Mouse (Mus musculus): ENCODE data around the gene Slc46a1. TPM values are rescaled to one million over a fixed set of nuclear protein-coding genes. Genes with fewer than 3 reads are reported as not detected.

Gene Slc46a1
- 6.1 and 6.8 TPM in 2 replicates for total RNA-seq (2012; rRNA removed)
- 4.2 and 4.4 TPM in 2 replicates for total RNA-seq (2014; rRNA removed)
- polyA plus RNA-seq (2012; ENCODE audit: insufficient read length, low read depth): 5.4 and 6.0 TPM in 2 replicates

GRCm38 (mm10) chr11:78465568-78466180, at the start of gene Slc46a1:
Gene Slc46a1, plus strand, starts transcription at chr11:78465697.
- H3K9ac ChIP-seq (ENCODE audit: insufficient read depth, low read depth): peak within 1 kb of the TSS; percentile 89
- in situ Hi-C loops (cut with MboI; ENCODE audit: low pct_ligation_motif_present, low pct_unique_long_range_greater_than_20kb, low sequenced_read_pairs): no loop called here
- peaks cover 7 to 14% of the 10 kb centered on the region in 2 experiments for H3K4me1 ChIP-seq (ENCODE audit: control insufficient read depth in 1 of 2, insufficient read depth in 2 of 2)
- H3K27ac ChIP-seq (ENCODE audit: insufficient read depth, low read depth): peak within 1 kb of the TSS; percentile 19; the same call in 1 of the 2 replicates
- peaks cover 2% of the 10 kb centered on the region for H3K27me3 ChIP-seq (replicated peaks)
- dilution Hi-C loops (cut with MboI; ENCODE audit: extremely low pct_ligation_motif_present, extremely low pct_unique_long_range_greater_than_20kb, low sequenced_read_pairs): no loop called here
- no peaks in the 10 kb centered on the region for H3K36me3 ChIP-seq (replicated peaks in 1 of 2; ENCODE audit: control insufficient read depth in 1 of 2, insufficient read depth in 1 of 2, low read length in 1 of 2)
- peaks cover 8% of the 10 kb centered on the region for H3K9me3 ChIP-seq (replicated peaks; ENCODE audit: low read length)
- H3K79me2 ChIP-seq (replicated peaks; ENCODE audit: control insufficient read depth, extremely low read depth, insufficient read depth, poor library complexity, severe bottlenecking): no peaks in the 10 kb centered on the region
- peak; percentile 92 for DNase-seq (ENCODE audit: extremely low read depth)
- peak; percentile 94 for TF ChIP-seq MXI1 (IDR thresholded peaks at IDR 0.05; ENCODE audit: low read depth, low read length)
- no peak for TF ChIP-seq ZC3H11A (IDR thresholded peaks at IDR 0.05; ENCODE audit: low read depth, low read length)
- no peak for TF ChIP-seq ELF1 (IDR thresholded peaks at IDR 0.05; ENCODE audit: low read depth, low read length)
- TF ChIP-seq TCF12 (IDR thresholded peaks at IDR 0.05; ENCODE audit: low read depth, low read length): peak; percentile 44; the same call in 1 of the 2 replicates
- peak; percentile 89; the same call in 1 of the 2 replicates for TF ChIP-seq MAX (IDR thresholded peaks at IDR 0.05; ENCODE audit: low read length)
- TF ChIP-seq MYC (IDR thresholded peaks at IDR 0.05; ENCODE audit: low read depth, low read length): peak; percentile 72; the same call in 1 of the 2 replicates
- TF ChIP-seq BHLHE40 (IDR thresholded peaks at IDR 0.05; ENCODE audit: low read depth, low read length): 0 out of 2 replicates have a peak, but pooled peaks have one; percentile 49
- peak; percentile 68 for TF ChIP-seq USF1 (IDR thresholded peaks at IDR 0.05; ENCODE audit: low read depth, low read length)
- TF ChIP-seq JUND (conservative IDR thresholded peaks at IDR 0.05; ENCODE audit: low read depth, low read length): no peak
- 0 out of 2 replicates have a peak, but pooled peaks have one; percentile 55 for TF ChIP-seq TBP (conservative IDR thresholded peaks at IDR 0.05; ENCODE audit: low read depth, low read length)
- no peak for TF ChIP-seq EP300 (IDR thresholded peaks at IDR 0.05; ENCODE audit: low read length)
- peak; percentile 63; the same call in 1 of the 2 replicates for TF ChIP-seq SIN3A (IDR thresholded peaks at IDR 0.05; ENCODE audit: low read length)
- peak; percentile 64 for TF ChIP-seq POLR2A (IDR thresholded peaks at IDR 0.05; ENCODE audit: low read depth, low read length)
- TF ChIP-seq POLR2AphosphoS2 (IDR thresholded peaks at IDR 0.05; ENCODE audit: low read depth, low read length): no peak
- TF ChIP-seq ZKSCAN1 (IDR thresholded peaks at IDR 0.05; ENCODE audit: borderline replicate concordance, low read depth, low read length): no peak
- TF ChIP-seq NRF1 (IDR thresholded peaks at IDR 0.05; ENCODE audit: low read depth, low read length): peak; percentile 95
- TF ChIP-seq PAX5 (IDR thresholded peaks at IDR 0.05; ENCODE audit: low read length): no peak
- TF ChIP-seq SMC3 (IDR thresholded peaks at IDR 0.05; ENCODE audit: low read depth, low read length): no peak; the same call in 1 of the 2 replicates
- TF ChIP-seq E2F4 (IDR thresholded peaks at IDR 0.05; ENCODE audit: insufficient replicate concordance, low read depth, low read length): no peak
- peak within 1 kb of the TSS; percentile 24 for H3K4me2 ChIP-seq (ENCODE audit: insufficient read depth, low read depth, poor library complexity, severe bottlenecking)
- H3K4me3 ChIP-seq (replicated peaks in 1 of 3; ENCODE audit: low read depth in 2 of 3, low read length in 2 of 3, poor library complexity in 1 of 3): peak within 1 kb of the TSS; percentile 67 to 85 (median 84)

- DNase-seq (ENCODE audit: extremely low read depth): no peak
- no peak for TF ChIP-seq SMC3 (IDR thresholded peaks at IDR 0.05; ENCODE audit: low read depth, low read length)
- no peak for TF ChIP-seq IRF4 (IDR thresholded peaks at IDR 0.05; ENCODE audit: low read depth, low read length)
- no peak for TF ChIP-seq USF1 (IDR thresholded peaks at IDR 0.05; ENCODE audit: low read depth, low read length)
- TF ChIP-seq NELFE (IDR thresholded peaks at IDR 0.05; ENCODE audit: low read depth, low read length): no peak
- no peak for TF ChIP-seq CHD2 (IDR thresholded peaks at IDR 0.05; ENCODE audit: low read length)
- TF ChIP-seq CHD1 (IDR thresholded peaks at IDR 0.05; ENCODE audit: low read depth, low read length): no peak
- no peak for TF ChIP-seq ZNF384 (IDR thresholded peaks at IDR 0.05; ENCODE audit: low read depth, low read length)
- TF ChIP-seq ZMIZ1 (IDR thresholded peaks at IDR 0.05; ENCODE audit: low read depth, low read length): no peak
- no peak for TF ChIP-seq KAT2A (IDR thresholded peaks at IDR 0.05; ENCODE audit: insufficient replicate concordance, low read length)
- TF ChIP-seq E2F4 (IDR thresholded peaks at IDR 0.05; ENCODE audit: insufficient replicate concordance, low read depth, low read length): no peak
- no peak for TF ChIP-seq MXI1 (IDR thresholded peaks at IDR 0.05; ENCODE audit: low read depth, low read length)
- TF ChIP-seq HCFC1 (IDR thresholded peaks at IDR 0.05; ENCODE audit: low read depth, low read length): no peak
- no peak for TF ChIP-seq SIN3A (IDR thresholded peaks at IDR 0.05; ENCODE audit: low read length)
- H3K27ac ChIP-seq (ENCODE audit: insufficient read depth, low read depth): no peak overlapping the region
- in situ Hi-C loops (cut with MboI; ENCODE audit: low pct_ligation_motif_present, low pct_unique_long_range_greater_than_20kb, low sequenced_read_pairs) (no loop called here), dilution Hi-C loops (cut with MboI; ENCODE audit: extremely low pct_ligation_motif_present, extremely low pct_unique_long_range_greater_than_20kb, low sequenced_read_pairs) (no loop called here)
- no peak overlapping the region for H3K9ac ChIP-seq (ENCODE audit: insufficient read depth, low read depth)
- H3K4me2 ChIP-seq (ENCODE audit: insufficient read depth, low read depth, poor library complexity, severe bottlenecking): no peak overlapping the region
- H3K9me3 ChIP-seq (replicated peaks; ENCODE audit: low read length): no peaks in the 10 kb centered on the region
- H3K4me1 ChIP-seq (ENCODE audit: control insufficient read depth in 1 of 2, insufficient read depth in 2 of 2): peaks cover 5 to 7% of the 10 kb centered on the region in 2 experiments; a peak in 2 of 4 replicates
- peaks cover 87% of the 10 kb centered on the region for H3K27me3 ChIP-seq (replicated peaks)
- no peak overlapping the region for H3K4me3 ChIP-seq (replicated peaks in 1 of 3; ENCODE audit: low read depth in 2 of 3, low read length in 2 of 3, poor library complexity in 1 of 3)
- H3K36me3 ChIP-seq (replicated peaks in 1 of 2; ENCODE audit: control insufficient read depth in 1 of 2, insufficient read depth in 1 of 2, low read length in 1 of 2): no peaks in the 10 kb centered on the region
- no peaks in the 10 kb centered on the region for H3K79me2 ChIP-seq (replicated peaks; ENCODE audit: control insufficient read depth, extremely low read depth, insufficient read depth, poor library complexity, severe bottlenecking)
These were observed 48.6 kb upstream of the Slc46a1 start for GRCm38 (mm10) chr11:78416854-78417253.

Measured in CH12.LX (cell line).